Mouse (Mus musculus): Measurements from ENCODE around the gene Crebl2.

Crebl2 gene

DNA sequence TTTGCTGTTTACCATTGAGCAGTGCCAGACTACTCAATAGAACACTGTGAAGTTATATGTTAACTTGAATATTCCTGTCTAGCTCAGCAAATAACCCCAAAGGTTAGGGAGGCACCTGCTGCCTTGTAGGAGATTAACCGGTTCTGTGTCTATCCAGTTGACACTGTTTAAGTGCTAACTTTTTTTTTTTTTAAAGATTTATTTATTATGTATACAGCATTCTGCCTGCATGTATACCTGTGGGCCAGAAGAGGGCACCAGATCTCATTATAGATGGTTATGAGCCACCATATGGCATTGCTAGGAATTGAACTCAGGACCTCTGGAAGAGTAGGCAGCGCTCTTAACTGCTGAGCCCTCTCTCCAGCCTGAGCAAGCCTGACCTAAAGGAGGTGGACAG lies 43.1 kb downstream of the Crebl2 start:
- DNase-seq (ENCODE audit: low read depth, low spot score): no peak

DNA sequence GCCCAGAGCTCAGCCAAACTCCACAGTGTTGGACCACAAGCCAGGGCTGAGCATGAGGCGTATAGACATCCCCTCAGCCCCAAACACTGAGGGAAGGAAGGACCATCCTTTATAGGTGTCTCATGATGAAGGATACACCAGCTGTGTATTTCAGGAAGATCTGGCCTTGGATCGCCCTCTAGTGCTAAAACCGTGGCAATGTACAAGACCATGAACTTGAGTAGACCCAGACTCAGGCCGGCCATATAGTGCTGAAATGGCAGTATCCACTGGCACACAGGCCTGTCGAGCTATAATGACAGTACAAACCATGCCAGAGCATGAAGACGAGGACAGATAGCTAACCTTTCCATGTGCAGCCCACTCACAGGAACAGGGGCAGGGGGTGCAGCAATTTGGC lies 46.8 kb downstream of the Crebl2 start:
- no peak for DNase-seq (ENCODE audit: low read depth, low spot score)

DNA sequence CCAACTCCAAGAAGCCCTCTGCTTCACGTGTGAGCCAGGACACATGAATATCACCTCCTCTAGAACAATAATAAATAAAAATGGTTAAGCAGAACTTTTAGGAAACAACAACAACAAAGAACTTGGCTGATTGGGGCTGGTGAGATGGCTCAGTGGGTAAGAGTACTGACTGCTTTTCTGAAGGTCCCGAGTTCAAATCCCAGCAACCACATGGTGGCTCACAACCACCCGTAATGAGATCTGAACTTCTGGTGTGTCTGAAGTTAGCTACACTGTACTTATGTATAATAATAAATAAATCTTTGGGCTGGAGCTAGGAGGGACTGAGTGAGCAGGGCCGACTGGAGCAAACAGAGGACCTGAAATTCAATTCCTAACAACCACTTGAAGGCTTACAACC lies 47.3 kb downstream of the Crebl2 start:
- no peak for DNase-seq (ENCODE audit: low read depth, low spot score)

DNA sequence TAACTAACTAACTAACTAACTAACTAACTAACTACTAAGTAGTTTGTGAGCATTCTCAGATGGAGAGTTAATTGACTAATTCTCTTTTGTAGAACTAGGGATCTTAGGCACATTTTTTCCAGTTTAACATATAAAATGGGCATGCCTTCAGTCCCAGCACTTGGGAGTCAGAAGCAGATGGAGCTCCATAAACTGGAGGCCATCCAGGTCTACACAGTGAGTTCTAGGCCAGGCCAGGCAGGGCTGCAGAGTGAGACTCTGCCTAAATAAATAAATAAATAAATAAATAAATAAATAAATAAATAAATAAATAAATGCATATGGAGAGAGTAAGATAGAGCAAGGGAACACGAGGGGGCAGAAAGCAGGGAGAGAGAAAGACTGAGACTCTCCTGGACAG lies 47.9 kb downstream of the Crebl2 start:
- no peak for DNase-seq (ENCODE audit: low read depth, low spot score)

DNA sequence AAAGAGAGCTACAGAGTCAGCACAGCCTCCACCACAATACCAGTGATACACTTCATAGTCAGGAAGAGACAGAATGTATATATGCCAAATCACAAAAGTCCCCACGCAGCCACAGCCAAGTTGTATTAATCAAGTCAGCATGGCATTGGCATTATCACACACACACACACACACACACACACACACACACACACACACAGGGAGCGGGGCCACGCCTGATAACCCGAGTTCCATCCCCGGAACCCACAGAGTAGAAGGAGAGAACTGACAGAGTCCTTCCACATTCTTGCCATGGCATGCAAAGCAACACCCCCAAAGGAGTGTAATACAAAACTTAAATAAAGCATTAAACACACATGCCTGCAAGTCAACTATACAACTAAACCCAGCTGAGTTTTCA lies 49.6 kb downstream of the Crebl2 start:
- DNase-seq (ENCODE audit: low read depth, low spot score): no peak

DNA sequence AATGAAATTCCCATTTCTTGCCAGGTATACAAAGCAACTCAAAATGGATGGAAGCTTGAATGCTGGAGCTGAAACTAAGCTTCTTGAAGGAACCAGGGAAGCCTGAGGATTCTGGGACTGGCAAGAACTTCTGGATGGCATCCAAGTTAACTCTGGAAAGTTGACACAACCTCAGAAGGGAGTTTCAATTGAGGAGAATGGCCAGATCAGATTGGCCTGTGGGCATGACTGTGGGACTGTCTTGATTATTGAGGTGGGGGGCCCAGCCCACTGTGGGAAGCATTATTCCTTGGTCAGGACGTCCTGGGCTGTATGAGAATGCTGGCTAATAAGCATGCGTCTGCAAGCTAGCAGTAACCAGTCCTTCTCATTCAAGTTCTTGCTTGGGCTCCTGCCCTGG lies 50.1 kb downstream of the Crebl2 start:
- no peak for DNase-seq (ENCODE audit: low read depth, low spot score)

DNA sequence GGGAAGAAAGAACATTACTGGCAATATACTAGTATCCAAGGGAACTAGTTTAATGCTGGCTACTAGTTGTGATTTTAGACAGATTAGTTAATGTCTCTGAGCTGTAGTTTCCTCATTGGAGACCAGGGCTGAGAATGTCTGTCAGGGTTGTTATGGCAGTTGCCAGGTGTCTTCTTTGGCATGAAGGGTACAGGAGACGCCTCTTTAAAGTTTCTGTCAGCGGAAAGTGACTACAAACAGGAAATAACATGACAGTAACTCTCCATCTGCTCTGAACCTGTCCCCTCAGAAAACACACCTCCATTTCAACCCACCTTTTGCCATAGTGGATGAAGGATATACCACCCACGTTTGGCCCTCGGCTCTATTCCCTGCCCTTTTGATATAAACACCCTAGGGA lies 53.7 kb downstream of the Crebl2 start:
- no peak for DNase-seq (ENCODE audit: low read depth, low spot score)

DNA sequence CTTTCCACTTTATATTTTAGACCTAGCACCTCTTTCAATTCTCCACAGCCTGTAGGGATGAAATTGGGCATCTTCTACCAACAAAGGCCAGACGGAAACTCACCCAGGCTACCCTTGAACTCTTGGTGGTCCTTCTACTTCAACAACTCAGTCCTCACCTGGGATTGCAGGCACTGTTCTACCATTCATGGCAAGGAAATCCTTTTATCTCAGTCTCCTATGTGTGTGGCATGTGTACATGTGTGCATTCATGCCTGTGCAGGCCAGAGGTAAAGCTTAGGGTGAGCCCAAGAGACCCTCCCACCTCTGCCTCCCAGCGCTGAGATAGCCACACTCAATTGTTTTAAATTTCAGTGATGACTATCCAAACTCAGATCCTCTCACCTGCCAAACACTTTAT lies 55.6 kb downstream of the Crebl2 start:
- DNase-seq (ENCODE audit: low read depth, low spot score): no peak

DNA sequence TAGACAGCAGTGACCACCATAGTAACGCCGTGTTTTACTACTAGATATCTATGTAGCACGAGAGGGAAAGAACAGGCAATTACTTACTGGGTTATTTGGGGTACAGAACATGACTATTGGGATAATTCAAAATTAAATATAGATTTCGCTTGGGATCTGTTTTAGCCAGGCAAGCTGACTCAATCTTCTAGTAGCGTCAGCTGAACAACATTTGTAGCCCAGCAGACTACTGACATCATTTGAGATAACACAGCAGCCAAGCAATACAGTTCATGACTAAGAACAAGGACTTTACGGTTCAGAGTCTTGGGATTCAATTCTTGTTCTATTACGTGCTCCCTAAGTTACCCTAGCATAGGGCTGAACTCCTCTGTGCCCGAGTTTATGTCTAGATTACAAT lies 56.5 kb downstream of the Crebl2 start:
- DNase-seq (ENCODE audit: low read depth, low spot score): no peak

GRCm38 (mm10) chr6:134887008-134887407 lies 57.1 kb downstream of the Crebl2 start:
- no peak for DNase-seq (ENCODE audit: low read depth, low spot score)

DNA sequence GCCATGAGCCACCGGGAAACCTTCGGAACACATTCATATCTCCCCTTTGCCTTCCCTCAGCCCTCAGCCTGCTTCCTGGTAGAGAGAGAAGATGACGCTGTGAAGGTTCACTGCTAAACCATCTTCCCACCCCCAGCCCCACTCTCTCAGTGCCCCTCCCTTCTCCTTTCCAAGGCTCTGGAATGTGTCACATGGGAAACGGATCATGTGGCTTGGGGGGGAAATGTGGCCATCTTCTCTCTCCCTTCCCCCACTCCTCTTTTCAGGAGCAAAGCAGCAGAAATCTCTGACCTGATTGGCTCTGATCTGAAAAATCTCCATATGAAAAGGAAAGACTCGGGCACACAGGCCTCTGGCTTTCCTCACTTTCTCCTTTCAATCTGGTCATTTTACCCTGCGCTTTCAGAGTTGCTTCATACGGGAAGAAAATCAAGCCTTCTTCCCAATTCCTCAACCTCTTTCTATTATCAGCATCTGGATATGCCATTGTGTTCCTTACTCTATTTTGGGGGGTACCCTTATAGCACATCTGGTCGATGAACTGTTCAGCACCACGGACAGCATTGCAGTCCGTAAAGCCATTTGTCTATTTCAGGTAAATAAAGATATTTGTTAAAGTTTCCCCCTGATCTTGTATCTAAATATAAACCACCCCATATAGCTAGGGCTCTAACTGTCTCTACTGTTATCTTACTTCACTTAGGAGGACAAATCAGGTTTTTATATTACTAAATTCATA lies 57.9 kb downstream of the Crebl2 start:
- DNase-seq (ENCODE audit: low read depth, low spot score): peak; percentile 67

DNA sequence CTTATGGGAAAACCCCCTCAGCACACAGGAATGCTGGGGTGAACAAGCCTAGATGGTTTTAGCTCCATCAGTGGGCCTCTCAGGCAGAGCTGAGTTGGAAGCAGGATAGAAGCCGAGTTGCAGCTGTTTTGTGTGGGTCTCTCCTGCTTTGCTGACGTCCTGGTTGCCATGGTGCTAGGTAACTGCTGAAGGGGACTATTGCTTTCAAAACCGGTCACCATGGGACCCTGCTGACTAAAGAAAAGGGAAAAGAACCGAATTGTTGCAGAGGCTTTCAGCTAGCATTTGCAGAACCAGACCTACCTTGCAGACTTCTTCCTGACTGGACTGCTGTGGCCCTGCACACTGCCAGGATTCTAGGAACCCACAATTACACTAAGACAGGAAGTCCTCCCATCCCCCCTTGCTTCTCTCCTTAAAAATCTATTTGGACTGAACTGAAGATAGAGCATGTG lies 58.6 kb downstream of the Crebl2 start:
- DNase-seq (ENCODE audit: low read depth, low spot score): no peak

DNA sequence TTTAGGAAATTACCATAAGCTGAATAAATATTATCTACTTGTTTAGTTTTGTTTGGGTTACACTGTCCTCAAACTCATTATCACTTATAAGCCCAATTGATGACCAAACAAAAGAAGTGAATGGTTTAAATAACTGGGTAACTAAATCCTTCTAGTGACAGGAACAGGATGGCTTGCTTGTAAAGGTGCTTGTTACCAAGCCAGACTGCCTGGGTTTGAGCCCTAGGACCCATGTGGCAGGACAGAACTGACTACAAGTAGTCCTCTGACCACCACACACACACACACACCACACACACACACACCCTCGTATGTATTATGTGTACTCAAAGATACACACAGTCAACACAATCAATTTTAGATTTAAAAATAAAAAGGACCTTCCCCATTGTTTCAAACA lies 59.8 kb downstream of the Crebl2 start:
- DNase-seq (ENCODE audit: low read depth, low spot score): no peak

- no peak for DNase-seq (ENCODE audit: low read depth, low spot score)
Measured at GRCm38 (mm10) chr6:134890436-134890835, 60.5 kb downstream of the Crebl2 start.

DNA sequence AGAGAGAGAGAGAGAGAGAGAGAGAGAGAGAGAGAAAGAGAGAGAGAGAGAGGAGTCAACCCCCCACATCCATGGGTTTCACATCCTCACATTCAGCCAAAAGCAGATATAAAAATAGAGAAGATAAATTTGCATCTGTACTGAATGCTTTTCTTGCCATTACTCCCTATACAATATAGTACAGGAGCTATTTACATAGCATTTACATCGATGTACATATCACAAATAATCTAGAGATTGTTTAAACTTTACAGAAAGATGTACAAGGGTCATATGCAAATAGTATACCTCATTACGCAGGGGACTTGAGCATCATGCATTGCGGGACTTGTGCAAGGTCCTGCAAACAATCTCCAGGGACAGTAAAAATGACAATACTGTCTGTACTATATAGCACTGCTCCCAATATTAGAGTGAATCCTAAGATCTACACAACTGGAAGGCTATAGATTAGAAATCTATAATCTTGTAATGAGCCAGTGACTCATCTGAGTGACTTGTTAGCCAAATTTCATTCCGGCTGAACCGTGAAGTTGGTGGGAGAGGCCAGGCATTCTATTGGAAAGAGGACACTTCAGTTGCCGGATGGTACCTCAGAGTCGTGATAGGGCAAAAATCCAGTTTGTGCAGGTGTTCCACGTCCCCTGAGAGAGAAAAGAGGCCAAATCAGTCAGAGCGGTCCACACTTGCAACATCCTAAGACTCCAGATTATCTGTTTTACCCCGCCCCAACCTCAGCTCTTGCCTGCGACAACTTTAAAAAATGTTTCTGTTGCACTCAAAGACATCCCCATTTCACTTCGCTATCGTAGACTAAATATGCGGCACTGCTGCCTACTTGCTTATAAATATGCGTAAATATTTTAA lies 66.8 kb downstream of the Crebl2 start:
- no peak for DNase-seq (ENCODE audit: low read depth, low spot score)

- peak; percentile 93 for DNase-seq (ENCODE audit: low read depth, low spot score)
Measured at GRCm38 (mm10) chr6:134897443-134898094, 67.6 kb downstream of the Crebl2 start.

GRCm38 (mm10) chr6:134898095-134898965 lies 68.4 kb downstream of the Crebl2 start, which contains the start of gene Gpr19:
Gpr19 (minus strand) TSS chr6:134898578.
- DNase-seq (ENCODE audit: low read depth, low spot score): peak; percentile 92

GRCm38 (mm10) chr6:134903368-134903767 lies 73.4 kb downstream of the Crebl2 start:
- DNase-seq (ENCODE audit: low read depth, low spot score): no peak

DNA sequence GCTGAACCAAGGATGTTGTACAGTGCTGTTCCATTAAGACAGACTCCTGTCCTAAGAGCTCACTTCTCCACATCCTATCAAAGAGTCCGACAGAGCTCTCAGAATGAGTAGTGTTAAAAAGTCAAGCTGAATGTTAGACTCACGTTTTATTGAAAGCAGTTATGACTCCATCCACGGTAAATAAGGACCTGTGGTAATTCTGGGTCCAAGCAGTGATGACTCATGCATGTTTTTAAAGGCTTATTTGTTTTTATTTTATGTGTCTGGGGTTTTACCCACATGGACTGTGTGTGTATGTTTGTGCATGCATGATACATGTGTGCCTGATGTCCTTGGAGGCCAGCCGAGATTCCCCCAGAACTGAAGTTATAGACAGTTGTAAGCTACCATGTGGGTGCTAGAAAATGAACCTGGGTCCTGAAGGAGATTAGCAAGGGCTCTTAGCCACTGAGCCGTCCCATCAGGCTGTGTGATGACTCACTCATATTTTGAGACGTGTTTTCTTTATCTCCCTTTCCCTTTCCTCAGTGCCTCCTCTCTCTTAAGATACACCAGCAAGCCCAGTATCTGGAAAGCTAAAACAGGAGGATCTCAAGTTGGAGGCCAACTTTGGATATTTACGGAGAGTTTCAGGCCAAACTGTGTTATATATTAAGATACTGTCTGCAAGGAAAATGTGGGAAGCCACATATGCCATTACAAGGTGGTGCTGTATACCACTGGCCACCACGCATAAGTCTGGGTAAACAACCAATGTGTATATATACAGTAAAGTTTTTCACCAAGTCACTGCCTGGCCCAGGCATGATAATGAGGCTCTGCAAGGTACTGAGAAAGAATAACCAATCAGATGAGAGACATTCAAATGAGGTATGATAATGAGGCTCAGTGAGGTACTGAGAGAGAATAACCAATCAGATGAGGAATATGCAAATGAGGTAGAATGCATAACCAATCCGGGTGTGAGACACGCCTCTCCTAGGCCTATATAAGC lies 74.2 kb downstream of the Crebl2 start:
- DNase-seq (ENCODE audit: low read depth, low spot score): no peak

DNA sequence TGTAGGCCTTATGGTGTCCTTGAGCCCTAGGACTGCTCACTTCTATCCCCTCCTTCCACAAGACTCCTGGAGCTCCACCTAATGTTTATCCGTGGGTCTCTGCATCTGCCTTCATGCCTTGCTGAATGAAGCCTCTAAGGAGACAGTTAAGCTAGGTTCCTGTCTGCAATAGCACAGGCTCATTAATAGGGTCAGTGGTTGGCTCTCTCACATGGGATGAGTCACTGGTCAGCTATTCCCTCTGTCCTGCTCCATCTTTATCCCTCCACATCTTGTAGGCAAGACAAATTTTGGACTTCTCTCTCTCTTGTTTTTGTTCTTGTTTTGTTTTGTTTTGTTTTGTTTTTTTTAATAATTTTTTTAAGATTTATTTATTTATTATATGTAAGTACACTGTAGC lies 75.9 kb downstream of the Crebl2 start:
- DNase-seq (ENCODE audit: low read depth, low spot score): no peak

Data from embryo, embryonic 11.5 days (tissue).